Mouse (Mus musculus): ENCODE results near the gene Gm20738.
"Not testable (repeated sequence)": the region's sequence is repeated elsewhere in the genome, so short reads cannot be mapped to it uniquely, and the experiment has no call there.

Gm20738 gene

GRCm38 (mm10) chrY:37957511-37957910 lies at the start of gene Gm20738:
Gene Gm20738 (plus strand): TSS chrY:37957811.
- not testable (repeated sequence) for DNase-seq (ENCODE audit: extremely low read depth, low read depth)

Data from MEL-GATA-1-ER (cell line).